Mouse (Mus musculus) testis, adult 2 months (tissue): ENCODE measurements at regions not wholly inside any gene's neighbourhood (a gene's known extent, or its start where the extent isn't known, plus 50 kb on each side); places are given as distances from the start of the nearest gene placed in this dataset.

Experiments
- H3K27ac ChIP-seq: fragments of 200-500 bp; 2 replicates; pipeline ENCODE4 v1.5.1; 2012; ENCODE audit warnings: low read depth, low read length; ENCODE audit not compliant: control insufficient read depth, insufficient read depth
- H3K27me3 ChIP-seq: fragments of 200-500 bp; 2 replicates; pipeline ENCODE4 v1.6.1; 2012; ENCODE audit warnings: mild to moderate bottlenecking, low read length, moderate library complexity; ENCODE audit not compliant: control insufficient read depth, insufficient read depth
- H3K36me3 ChIP-seq: fragments of 200-500 bp; 2 replicates; pipeline ENCODE4 v1.6.1; 2012; ENCODE audit warnings: mild to moderate bottlenecking, low read length; ENCODE audit not compliant: control insufficient read depth, insufficient read depth
- H3K4me1 ChIP-seq: fragments of 200-500 bp; 2 replicates; pipeline ENCODE4 v1.6.1; 2012; ENCODE audit warnings: low read length; ENCODE audit not compliant: control insufficient read depth, insufficient read depth
- H3K4me3 ChIP-seq: fragments of 200-500 bp; 2 replicates; pipeline ENCODE4 v1.5.1; 2012; ENCODE audit warnings: low read depth, mild to moderate bottlenecking, low read length, moderate library complexity, mixed read lengths; ENCODE audit not compliant: control insufficient read depth
- CTCF ChIP-seq: fragments of 200-500 bp; IDR thresholded peaks from 2 replicates; pipeline ENCODE4 v1.5.1; 2012; ENCODE audit warnings: low read depth, mild to moderate bottlenecking, inconsistent platforms, low read length, moderate library complexity; ENCODE audit not compliant: control insufficient read depth, insufficient read depth, insufficient replicate concordance
- POLR2A ChIP-seq: fragments of 200-500 bp; IDR thresholded peaks from 2 replicates; pipeline ENCODE4 v1.6.1; 2012; ENCODE audit warnings: low read depth, mild to moderate bottlenecking, inconsistent platforms, low read length, moderate library complexity; ENCODE audit not compliant: control insufficient read depth

- no peak for TF ChIP-seq POLR2A
- TF ChIP-seq CTCF = no peak
- no peaks in the 10 kb centered on the region for H3K27me3 ChIP-seq
- no peak overlapping the region for H3K27ac ChIP-seq
- no peaks in the 10 kb centered on the region for H3K4me1 ChIP-seq
- H3K4me3 ChIP-seq = no peak overlapping the region
- no peaks in the 10 kb centered on the region for H3K36me3 ChIP-seq
These were observed 158.9 kb downstream of the Trib2 start for GRCm38 (mm10) chr12:15657748-15658251.

GRCm38 (mm10) chr12:15654585-15654984 is 162.1 kb downstream of the Trib2 start:
- Histone ChIP-seq H3K27me3 (no peaks in the 10 kb centered on the region), H3K4me1 (no peaks in the 10 kb centered on the region), H3K27ac (no peak overlapping the region), H3K4me3 (no peak overlapping the region), H3K36me3 (no peaks in the 10 kb centered on the region)
- no peak for TF ChIP-seq POLR2A
- TF ChIP-seq CTCF = no peak

GRCm38 (mm10) chr12:15653357-15653763 is 163.4 kb downstream of the Trib2 start:
- no peaks in the 10 kb centered on the region for H3K4me1 ChIP-seq
- no peak overlapping the region for H3K4me3 ChIP-seq
- no peaks in the 10 kb centered on the region for H3K27me3 ChIP-seq
- TF ChIP-seq POLR2A = no peak
- no peak for TF ChIP-seq CTCF
- H3K36me3 ChIP-seq = no peaks in the 10 kb centered on the region
- no peak overlapping the region for H3K27ac ChIP-seq

- Histone ChIP-seq H3K36me3 (no peaks in the 10 kb centered on the region), H3K27ac (no peak overlapping the region)
These were observed 165.4 kb downstream of the Trib2 start for GRCm38 (mm10) chr12:15651293-15651692.

GRCm38 (mm10) chr12:15649906-15650305 is 166.8 kb downstream of the Trib2 start:
- H3K27ac ChIP-seq = no peak overlapping the region
- no peaks in the 10 kb centered on the region for H3K36me3 ChIP-seq
- no peak for TF ChIP-seq POLR2A
- no peak for TF ChIP-seq CTCF
- H3K27me3 ChIP-seq = no peaks in the 10 kb centered on the region
- no peaks in the 10 kb centered on the region for H3K4me1 ChIP-seq
- no peak overlapping the region for H3K4me3 ChIP-seq

More at GRCm38 (mm10) chr12:15651293-15651692, 165.4 kb downstream of the Trib2 start:
- Histone ChIP-seq H3K4me3 (no peak overlapping the region), H3K27me3 (no peaks in the 10 kb centered on the region), H3K4me1 (no peaks in the 10 kb centered on the region)
- no peak for TF ChIP-seq POLR2A
- no peak for TF ChIP-seq CTCF

GRCm38 (mm10) chr12:15649226-15649625 is 167.5 kb downstream of the Trib2 start:
- no peak overlapping the region for H3K4me3 ChIP-seq
- H3K27ac ChIP-seq = no peak overlapping the region
- TF ChIP-seq POLR2A (no peak), CTCF (no peak)
- H3K27me3 ChIP-seq = no peaks in the 10 kb centered on the region
- H3K4me1 ChIP-seq = no peaks in the 10 kb centered on the region
- no peaks in the 10 kb centered on the region for H3K36me3 ChIP-seq

- no peaks in the 10 kb centered on the region for H3K36me3 ChIP-seq
- no peaks in the 10 kb centered on the region for H3K4me1 ChIP-seq
- H3K27me3 ChIP-seq = no peaks in the 10 kb centered on the region
- TF ChIP-seq POLR2A (no peak), CTCF (no peak)
- no peak overlapping the region for H3K27ac ChIP-seq
- no peak overlapping the region for H3K4me3 ChIP-seq
These were observed 172.5 kb downstream of the Trib2 start for GRCm38 (mm10) chr12:15644074-15644672.
